Mouse (Mus musculus): ENCODE results near the gene Lsm14a. TPM values are rescaled to one million over a fixed set of nuclear protein-coding genes. Genes with fewer than 3 reads are reported as not detected.

Gene Lsm14a
- total RNA-seq, 1 experiment from 2014 or later = 107 TPM

DNA sequence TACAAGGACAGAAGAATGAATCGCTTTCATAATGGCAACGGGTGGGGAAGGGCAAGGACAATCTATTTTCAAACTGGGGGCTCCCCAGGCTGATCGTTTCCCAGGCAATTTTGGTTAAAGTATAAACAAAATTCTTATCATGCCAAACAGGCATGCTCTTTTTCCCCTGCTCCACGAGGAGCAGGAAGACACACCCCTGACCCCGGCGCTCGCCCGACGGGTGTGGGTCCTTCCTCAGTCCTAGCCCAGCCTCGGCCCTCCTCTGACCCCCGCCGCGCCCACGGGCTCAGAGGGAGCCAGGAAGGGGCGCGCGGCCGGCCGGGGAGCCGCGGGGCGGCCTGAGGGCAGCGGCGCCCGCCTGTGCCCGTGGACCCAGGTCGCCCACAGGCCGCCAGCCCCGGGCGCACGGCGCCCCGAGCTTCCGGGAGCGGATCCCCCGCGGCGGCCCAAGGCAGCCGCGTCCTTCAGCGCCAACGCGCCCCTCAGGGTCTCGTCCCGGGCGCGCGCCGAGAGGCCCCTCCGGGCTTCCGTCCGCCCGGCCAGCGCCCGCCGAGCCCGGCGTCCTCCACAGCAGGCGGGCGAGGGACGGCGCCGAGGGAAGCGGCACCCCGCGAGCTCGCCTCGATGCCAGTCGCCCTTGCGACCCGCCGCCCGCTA, 80.2 kb downstream of the Lsm14a start:
- peak; percentile 80 for DNase-seq

DNA sequence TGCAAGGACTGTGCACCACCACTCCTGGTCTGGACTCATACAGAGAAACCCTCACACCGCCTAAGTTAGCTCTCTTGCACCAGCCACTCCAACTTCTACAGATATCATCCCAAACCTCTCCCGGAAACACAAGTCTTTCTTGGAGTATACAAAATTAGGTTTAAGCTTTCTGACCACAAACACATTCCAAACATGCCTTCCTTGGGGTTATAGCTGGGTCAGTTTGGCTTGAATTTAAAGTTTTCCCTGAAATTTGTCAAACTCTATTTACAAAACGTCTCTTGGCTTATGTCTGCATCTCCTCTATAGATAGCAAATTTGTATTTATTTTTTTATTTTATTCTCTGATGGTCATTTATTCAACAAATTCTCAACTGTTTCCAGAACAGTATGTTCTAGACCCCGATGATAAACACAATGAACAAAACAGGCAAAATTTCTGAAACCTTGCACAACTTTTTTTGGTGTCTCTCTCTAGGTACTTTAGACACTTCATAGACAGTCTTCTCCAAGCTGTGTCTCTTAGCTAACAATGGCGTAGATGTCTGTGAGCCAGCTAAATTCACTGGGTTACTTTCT, 83.8 kb downstream of the Lsm14a start:
- DNase-seq = no peak

DNA sequence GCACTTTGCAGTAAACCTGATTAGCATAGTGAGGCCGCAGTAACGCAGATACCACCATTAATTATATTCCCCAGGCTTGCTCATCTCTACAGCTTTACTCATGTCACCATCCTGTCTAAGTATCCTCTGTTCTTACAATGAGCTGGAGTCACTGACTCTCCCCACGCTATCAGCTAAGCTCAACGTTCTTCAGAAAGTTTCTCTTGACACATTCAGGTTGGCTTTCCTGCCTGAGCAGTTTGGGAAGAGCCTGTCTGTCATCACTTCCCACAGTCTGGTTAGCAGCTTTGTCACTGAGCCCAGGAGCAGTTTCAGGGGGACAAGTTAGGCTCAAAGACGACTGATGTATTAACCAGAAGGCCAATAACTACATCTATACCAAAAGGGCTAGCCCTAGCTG, 84.5 kb downstream of the Lsm14a start:
- no peak for DNase-seq

DNA sequence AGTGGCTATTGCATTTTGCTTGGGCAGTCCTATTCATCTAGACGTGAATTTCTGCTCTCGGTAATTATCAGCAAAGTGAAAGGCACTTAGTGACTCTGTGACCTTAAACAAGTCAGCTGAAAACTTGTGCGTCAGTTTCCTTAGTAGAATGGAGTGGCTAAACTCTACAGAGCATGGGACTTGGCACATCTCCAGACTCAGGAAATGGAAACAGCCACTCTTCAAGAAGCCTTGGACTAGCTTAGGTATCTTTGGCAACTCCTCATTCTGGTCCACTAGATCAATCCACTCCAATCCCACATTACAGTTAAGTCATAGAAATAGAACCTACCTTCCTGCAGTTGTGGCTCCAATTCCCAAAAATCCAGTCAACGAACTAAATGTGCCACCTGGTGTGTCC, 87.7 kb downstream of the Lsm14a start:
- DNase-seq = peak; percentile 52

DNA sequence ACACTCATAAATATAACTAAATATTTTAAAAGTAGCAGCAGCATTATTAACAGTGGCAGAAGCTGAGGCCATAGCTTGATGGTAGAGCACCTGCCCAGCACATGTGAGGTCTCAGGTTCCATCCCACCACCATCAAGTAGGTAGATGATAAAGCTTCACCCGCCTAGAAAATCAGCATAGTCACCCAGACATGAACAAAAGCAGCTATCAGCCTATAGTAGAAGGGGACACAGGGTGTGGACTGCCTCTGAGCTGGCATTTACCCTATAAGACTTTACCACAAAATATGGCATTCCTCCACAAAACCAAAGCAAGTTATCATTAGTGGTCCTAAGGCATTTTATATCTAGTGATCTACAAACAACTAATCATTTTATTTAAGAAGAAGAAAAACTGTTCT, 90.5 kb downstream of the Lsm14a start:
- DNase-seq = no peak

DNA sequence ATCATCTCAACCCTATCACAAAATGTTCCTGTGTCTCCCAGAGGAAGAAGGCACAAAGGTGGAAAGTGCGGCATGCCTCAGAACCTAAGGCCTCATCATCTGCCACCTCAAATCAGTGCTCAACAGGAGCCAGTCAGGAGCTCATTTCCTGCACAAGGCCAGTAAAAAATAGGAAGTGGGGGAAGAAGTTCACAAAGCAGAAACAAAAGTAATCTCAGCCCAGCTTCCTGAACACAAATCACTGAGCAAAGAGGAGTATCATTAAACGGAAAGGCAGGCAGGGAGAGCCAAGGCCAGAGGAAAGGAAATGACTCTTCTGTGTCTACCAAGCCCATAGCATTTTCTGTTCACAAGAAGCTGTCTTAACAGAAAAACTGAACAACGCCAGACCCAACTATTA, 91.2 kb downstream of the Lsm14a start:
- DNase-seq = peak; percentile 30

DNA sequence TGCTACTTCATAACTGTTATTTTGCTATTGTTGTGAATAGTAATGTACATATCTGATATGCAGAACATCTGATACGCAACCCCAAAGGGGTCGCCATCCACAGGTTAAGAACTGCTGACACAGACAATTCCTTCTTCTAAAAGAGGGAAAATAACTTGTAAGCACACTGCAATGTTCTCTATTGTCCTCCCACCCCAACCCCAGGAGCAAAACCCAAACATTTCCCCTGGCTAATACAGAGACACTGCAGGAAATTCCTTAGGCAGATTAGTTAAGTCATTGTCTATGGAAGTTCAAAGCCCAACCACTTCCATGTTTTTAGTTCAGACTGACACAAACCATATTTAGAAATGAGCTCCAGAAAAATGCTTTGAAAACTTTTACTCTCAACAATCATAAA, 94.3 kb downstream of the Lsm14a start:
- no peak for DNase-seq

DNA sequence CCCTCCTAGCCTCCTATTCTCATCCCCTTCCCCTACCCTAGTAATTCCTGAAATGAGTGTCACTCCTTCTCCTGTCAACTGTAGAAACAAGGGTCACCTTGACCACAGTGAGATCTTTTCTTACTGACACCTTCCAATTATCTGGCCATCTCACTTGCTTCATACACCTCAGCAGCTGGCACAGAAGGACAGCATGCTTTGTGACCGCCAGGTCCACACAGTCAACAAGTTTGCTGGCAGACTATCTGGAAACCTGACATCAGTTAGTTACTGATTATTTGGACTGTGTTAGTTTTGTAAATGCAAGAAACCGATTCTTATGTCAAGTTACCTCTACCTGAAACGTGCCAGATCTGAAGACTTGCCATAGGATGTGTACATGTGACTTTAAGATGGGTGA, 97.0 kb downstream of the Lsm14a start:
- no peak for DNase-seq

Other genes starting within 250 kb of the Lsm14a start
- gene Uba2, start 223.7 kb downstream of the Lsm14a start, total RNA-seq (2021) = 80.4 and 83.4 TPM in 2 replicates
- gene Pdcd2l, start 196.7 kb downstream of the Lsm14a start, total RNA-seq (2021) = 19.0 and 22.2 TPM in 2 replicates
- 347 and 396 TPM in 2 replicates for gene Gpi1, start 163.0 kb downstream of the Lsm14a start, total RNA-seq (2021)
- not detected in 2 replicates for gene Gm6096, start 142.3 kb downstream of the Lsm14a start, total RNA-seq (2021)
- 103 and 156 TPM in 2 replicates for gene 4931406P16Rik, start 79.8 kb downstream of the Lsm14a start, total RNA-seq (2021)

All from adrenal gland, postnatal 14 days (tissue).